Mouse (Mus musculus): ENCODE measurements around the gene Fut11.

The Fut11 gene

GRCm38 (mm10) chr14:20694884-20695760, at the start of gene Fut11:
TSS of gene Fut11 (plus strand) at chr14:20694968.
- peak; percentile 65 for DNase-seq (ENCODE audit: low read depth, low spot score)

DNA sequence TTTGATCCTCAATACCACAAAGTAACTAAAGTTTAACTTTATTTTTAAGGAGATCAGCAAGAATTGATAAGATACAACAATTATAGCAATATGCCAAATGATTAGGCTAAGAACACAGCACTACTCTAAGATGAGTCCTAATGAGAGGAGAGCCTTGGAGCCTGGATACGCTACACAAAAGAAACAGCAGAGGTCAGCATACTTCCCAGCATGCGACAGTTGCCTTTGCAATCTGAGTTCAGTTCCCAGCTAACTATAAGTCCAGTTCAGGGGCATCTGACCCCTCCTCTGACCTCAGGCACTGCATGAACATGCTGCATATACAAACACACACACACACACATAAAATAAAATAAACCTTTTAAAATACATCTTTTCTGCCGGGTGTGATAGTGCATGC, 49.2 kb upstream of the Fut11 start:
- no peak for DNase-seq (ENCODE audit: low read depth, low spot score)

DNA sequence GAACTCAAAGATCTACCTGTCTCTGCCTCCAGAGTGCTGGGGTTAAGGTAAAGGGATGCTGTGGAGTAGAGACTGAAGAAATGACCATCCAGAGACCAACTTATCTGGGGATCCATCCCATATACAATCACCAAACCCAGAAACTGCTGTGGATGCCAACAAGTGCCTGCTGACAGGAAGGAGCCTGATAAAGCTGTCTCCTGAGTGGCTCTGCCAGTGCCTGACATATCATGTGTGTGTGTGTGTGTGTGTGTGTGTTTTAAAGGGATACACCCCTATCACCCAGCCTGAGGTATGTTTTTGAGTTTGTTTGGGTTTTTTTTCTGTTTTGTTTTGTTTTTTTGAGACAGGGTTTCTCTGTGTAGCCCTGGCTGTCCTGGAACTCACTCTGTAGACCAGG, 48.4 kb upstream of the Fut11 start:
- DNase-seq (ENCODE audit: low read depth, low spot score) = no peak

GRCm38 (mm10) chr14:20651000-20651399, 43.8 kb upstream of the Fut11 start:
- no peak for DNase-seq (ENCODE audit: low read depth, low spot score)

- DNase-seq (ENCODE audit: low read depth, low spot score) = no peak
These were observed 43.0 kb upstream of the Fut11 start for GRCm38 (mm10) chr14:20651722-20652256.

DNA sequence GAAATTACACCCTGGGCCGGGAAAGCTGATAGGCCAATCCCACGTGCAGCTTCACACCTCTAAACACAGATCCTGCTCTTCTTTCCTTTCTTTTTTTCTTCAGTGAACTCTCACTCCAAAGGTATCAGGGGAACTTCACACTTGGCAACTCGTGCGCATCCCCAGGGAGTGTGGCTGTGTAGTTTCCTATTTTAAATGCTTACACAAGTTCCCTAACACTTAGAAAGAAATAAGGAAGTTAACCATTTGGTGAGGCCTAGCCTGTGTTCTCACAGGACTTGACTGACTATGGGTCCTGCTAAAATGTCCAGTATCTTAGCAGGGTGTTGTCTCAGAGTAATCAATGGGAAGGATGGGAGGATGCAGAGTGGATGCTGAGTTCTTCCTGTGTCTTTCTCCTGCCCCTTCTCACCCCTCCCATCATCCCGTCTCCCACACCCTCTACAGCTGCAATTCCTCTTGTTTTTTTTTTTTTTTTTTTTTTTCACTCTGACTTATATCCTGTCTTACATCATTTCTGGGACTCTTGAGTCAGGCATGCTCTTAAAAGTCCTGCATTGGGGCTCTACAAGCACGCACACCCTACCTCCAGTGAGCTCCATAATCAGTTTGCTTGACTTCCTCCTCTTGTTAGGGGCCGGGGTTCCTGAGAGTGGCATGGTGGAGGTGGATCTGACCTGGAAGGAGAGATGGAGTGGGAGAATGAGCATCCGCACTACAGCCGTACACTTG, 39.9 kb upstream of the Fut11 start:
- DNase-seq (ENCODE audit: low read depth, low spot score) = no peak

DNA sequence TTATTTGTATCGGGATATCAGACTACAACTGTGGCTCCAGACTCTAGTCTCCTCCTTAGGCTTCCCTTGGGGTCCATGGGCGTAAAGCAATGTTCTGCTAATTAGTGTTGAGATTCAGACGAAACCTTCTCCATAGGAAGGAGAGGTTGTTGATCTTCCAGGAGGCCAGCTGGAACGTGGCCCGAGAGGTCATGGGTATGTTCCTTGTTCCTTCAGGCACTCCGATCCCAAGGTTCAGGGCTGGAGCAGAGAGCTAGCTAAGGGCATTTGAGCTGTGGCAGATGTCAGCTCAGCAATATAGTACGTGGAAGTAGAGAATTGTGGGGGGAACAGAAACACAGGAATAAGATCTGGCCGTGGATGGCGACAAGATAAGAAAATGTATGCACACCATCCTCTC, 39.0 kb upstream of the Fut11 start:
- DNase-seq (ENCODE audit: low read depth, low spot score) = no peak

GRCm38 (mm10) chr14:20656361-20656760, 38.4 kb upstream of the Fut11 start, which contains the start of gene Myoz1:
TSS of gene Myoz1 (minus strand) at chr14:20656540.
- no peak for DNase-seq (ENCODE audit: low read depth, low spot score)

- DNase-seq (ENCODE audit: low read depth, low spot score) = peak; percentile 26
These were observed 36.4 kb upstream of the Fut11 start for GRCm38 (mm10) chr14:20658326-20658725.

DNA sequence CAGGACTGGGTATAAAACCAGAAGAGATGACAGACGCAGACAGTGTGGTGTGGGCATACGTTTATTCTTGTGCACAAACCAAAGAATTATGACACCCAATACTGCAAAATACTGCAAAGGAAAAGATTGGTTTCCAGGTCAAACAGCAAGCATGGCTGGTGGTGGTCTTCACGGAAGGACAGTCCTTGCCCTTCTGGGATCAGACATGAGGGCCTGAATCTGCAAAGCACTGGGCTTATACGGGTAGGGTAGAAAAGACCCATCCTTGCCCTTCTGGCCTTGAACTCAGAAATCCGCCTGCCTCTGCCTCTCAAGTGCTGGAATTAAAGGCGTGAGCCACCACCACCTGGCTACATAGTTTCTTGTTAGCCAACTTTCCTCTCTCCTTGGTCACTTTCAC, 35.9 kb upstream of the Fut11 start:
- DNase-seq (ENCODE audit: low read depth, low spot score) = no peak

- DNase-seq (ENCODE audit: low read depth, low spot score) = no peak
These were observed 35.1 kb upstream of the Fut11 start for GRCm38 (mm10) chr14:20659687-20660086.

- peak; percentile 95 for DNase-seq (ENCODE audit: low read depth, low spot score)
These were observed 33.7 kb upstream of the Fut11 start for GRCm38 (mm10) chr14:20660827-20661660.

- no peak for DNase-seq (ENCODE audit: low read depth, low spot score)
These were observed 33.0 kb upstream of the Fut11 start for GRCm38 (mm10) chr14:20661661-20662331.

- DNase-seq (ENCODE audit: low read depth, low spot score) = no peak
These were observed 32.0 kb upstream of the Fut11 start for GRCm38 (mm10) chr14:20662740-20663139.

DNA sequence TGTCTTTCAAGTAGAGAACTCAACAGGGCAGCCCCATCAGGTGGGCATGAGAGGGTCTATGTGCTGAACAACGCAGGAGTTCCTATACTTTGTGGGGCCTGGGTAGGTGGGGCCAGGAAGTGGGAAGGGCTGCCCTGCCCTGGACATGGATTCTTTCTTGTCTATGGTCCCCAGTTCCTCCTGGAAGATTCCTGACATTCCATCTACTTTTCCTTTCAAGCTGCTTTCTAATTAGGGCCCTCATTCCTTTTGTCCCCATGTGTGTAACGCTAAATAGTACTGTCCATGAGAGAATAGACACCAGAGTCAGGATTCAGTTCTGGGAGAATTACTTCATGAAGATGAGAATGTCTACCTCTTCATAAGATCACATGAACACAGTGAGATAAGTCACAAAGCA, 31.2 kb upstream of the Fut11 start:
- no peak for DNase-seq (ENCODE audit: low read depth, low spot score)

- DNase-seq (ENCODE audit: low read depth, low spot score) = no peak
These were observed 30.3 kb upstream of the Fut11 start for GRCm38 (mm10) chr14:20664436-20664835.

GRCm38 (mm10) chr14:20667469-20667868, 27.3 kb upstream of the Fut11 start:
- no peak for DNase-seq (ENCODE audit: low read depth, low spot score)

- no peak for DNase-seq (ENCODE audit: low read depth, low spot score)
These were observed 26.5 kb upstream of the Fut11 start, which contains the start of gene Synpo2l for GRCm38 (mm10) chr14:20668154-20668810. TSS of gene Synpo2l (minus strand) at chr14:20668354.

DNA sequence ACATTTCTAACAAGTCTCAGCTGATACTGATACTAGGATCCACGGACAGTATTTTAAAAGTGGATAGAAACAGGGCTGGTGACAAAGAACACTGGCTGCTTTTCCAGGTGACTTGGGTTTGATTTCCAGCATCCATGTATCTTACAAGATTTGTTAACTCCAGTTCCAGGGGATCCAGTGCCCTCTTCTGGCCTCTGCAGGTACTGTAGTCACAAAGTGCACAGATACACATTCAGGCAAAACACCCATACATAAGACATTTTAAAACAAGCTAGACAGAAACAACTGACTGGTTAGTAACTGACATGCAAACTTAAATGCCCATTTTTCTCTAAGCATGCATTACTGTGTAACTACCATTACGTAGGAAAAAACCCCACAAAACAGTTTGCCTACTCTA, 21.8 kb upstream of the Fut11 start:
- DNase-seq (ENCODE audit: low read depth, low spot score) = no peak

- no peak for DNase-seq (ENCODE audit: low read depth, low spot score)
These were observed 21.1 kb upstream of the Fut11 start for GRCm38 (mm10) chr14:20673735-20674063.

Data from c-Kit-negative CD71-positive TER-119-positive erythroid progenitor cells, embryonic 14.5 days (primary cell).